Mouse (Mus musculus) bone marrow, adult 2 months (tissue): ENCODE results near the gene Mybph.

Source experiments
- CTCF ChIP-seq: fragments of 200-500 bp; IDR thresholded peaks from 2 replicates; pipeline ENCODE4 v1.5.1; 2011; ENCODE audit warnings: low read length, control low read depth; ENCODE audit not compliant: control insufficient read depth, insufficient read depth
- POLR2A ChIP-seq: fragments of 200-500 bp; IDR thresholded peaks from 2 replicates; pipeline ENCODE4 v1.6.1; 2011; ENCODE audit warnings: low read depth, mild to moderate bottlenecking, control low read depth, low read length, borderline replicate concordance; ENCODE audit not compliant: control insufficient read depth

GRCm38 (mm10) chr1:134201751-134202420, 8.6 kb downstream of the Mybph start:
- TF ChIP-seq POLR2A (no peak), CTCF (peak; percentile 75)
